Mouse (Mus musculus) MEL (cell line): ENCODE measurements at regions not wholly inside any gene's neighbourhood (a gene's known extent, or its start where the extent isn't known, plus 50 kb on each side); places are given as distances from the start of the nearest gene placed in this dataset.

Source experiments
- DNase-seq: peaks from one replicate; pipeline ENCODE4 v3.0.0; 2011; ENCODE audit warnings: low read depth, low spot score
- H3K27ac ChIP-seq: 2 replicates; pipeline ENCODE4 v1.5.1; 2012; ENCODE audit warnings: low read depth, mild to moderate bottlenecking, control low read depth, low read length, moderate library complexity; ENCODE audit not compliant: control insufficient read depth
- H3K27me3 ChIP-seq, 2 experiments: fragments of 150-350 bp in 1 of 2; sonication (generic) in 1 of 2; 2 replicates each; pipeline ENCODE4 v1.6.1; 2012; ENCODE audit warnings: low read length in 2 of 2, mild to moderate bottlenecking in 2 of 2, improper control_type of control experiment in 1 of 2, moderate library complexity in 1 of 2; ENCODE audit not compliant: insufficient read depth in 2 of 2, control insufficient read depth in 1 of 2
- H3K36me3 ChIP-seq, 2 experiments: 2 replicates each; pipeline ENCODE4 v1.6.1; 2012 to 2014; ENCODE audit warnings: low read length in 2 of 2, improper control_type of control experiment in 1 of 2, inconsistent platforms in 1 of 2, mild to moderate bottlenecking in 1 of 2; ENCODE audit not compliant: insufficient read depth in 2 of 2, control insufficient read depth in 1 of 2
- H3K4me1 ChIP-seq, 2 experiments: fragments of 150-350 bp in 1 of 2; sonication (generic) in 1 of 2; 2 replicates each; pipeline ENCODE4 v1.6.1; 2012; ENCODE audit warnings: low read length in 2 of 2, improper control_type of control experiment in 1 of 2, mild to moderate bottlenecking in 1 of 2; ENCODE audit not compliant: insufficient read depth in 2 of 2, control insufficient read depth in 1 of 2
- H3K4me3 ChIP-seq, 2 experiments: fragments of 150-350 bp in 1 of 2; sonication (generic) in 1 of 2; 2 replicates each; pipeline ENCODE4 v1.5.1; 2012; ENCODE audit warnings: low read depth in 2 of 2, low read length in 2 of 2, mild to moderate bottlenecking in 2 of 2, moderate library complexity in 2 of 2, control low read depth in 1 of 2, improper control_type of control experiment in 1 of 2; ENCODE audit not compliant: control insufficient read depth in 1 of 2, insufficient read depth in 1 of 2
- H3K79me2 ChIP-seq: 2 replicates; pipeline ENCODE4 v1.6.1; 2012; ENCODE audit warnings: mild to moderate bottlenecking, low read length, moderate library complexity; ENCODE audit not compliant: control insufficient read depth, poor library complexity, insufficient read depth
- H3K9ac ChIP-seq: 2 replicates; pipeline ENCODE4 v1.6.1; 2012; ENCODE audit warnings: low read depth, mild to moderate bottlenecking, control low read depth, low read length, moderate library complexity; ENCODE audit not compliant: control insufficient read depth, poor library complexity, severe bottlenecking
- H3K9me3 ChIP-seq: fragments of 150-350 bp; sonication (generic); replicated peaks from 2 replicates; pipeline ENCODE4 v1.6.1; 2012; ENCODE audit warnings: mild to moderate bottlenecking, low read length, improper control_type of control experiment, moderate library complexity; ENCODE audit not compliant: insufficient read depth
- BHLHE40 ChIP-seq: IDR thresholded peaks from 2 replicates; pipeline ENCODE4 v1.6.1; 2012; ENCODE audit warnings: low read depth, mild to moderate bottlenecking, inconsistent platforms, low read length, improper control_type of control experiment, borderline replicate concordance
- E2F4 ChIP-seq: IDR thresholded peaks from 2 replicates; pipeline ENCODE4 v1.6.1; 2011; ENCODE audit warnings: low read depth, low read length, improper control_type of control experiment, borderline replicate concordance
- HCFC1 ChIP-seq: IDR thresholded peaks from 2 replicates; pipeline ENCODE4 v1.6.1; 2012; ENCODE audit warnings: low read depth, mild to moderate bottlenecking, inconsistent platforms, low read length, improper control_type of control experiment, moderate library complexity
- MAX ChIP-seq: IDR thresholded peaks from 2 replicates; pipeline ENCODE4 v1.6.1; 2011; ENCODE audit warnings: low read length, improper control_type of control experiment
- MAZ ChIP-seq: IDR thresholded peaks from 2 replicates; pipeline ENCODE4 v1.6.1; 2012; ENCODE audit warnings: low read depth, mild to moderate bottlenecking, inconsistent platforms, low read length, improper control_type of control experiment
- MXI1 ChIP-seq: IDR thresholded peaks from 2 replicates; pipeline ENCODE4 v1.6.1; 2011; ENCODE audit warnings: mild to moderate bottlenecking, low read depth, low read length, improper control_type of control experiment
- MYB ChIP-seq: IDR thresholded peaks from 2 replicates; pipeline ENCODE4 v1.6.1; 2011; ENCODE audit warnings: mild to moderate bottlenecking, low read depth, low read length, improper control_type of control experiment
- NRF1 ChIP-seq: IDR thresholded peaks from 2 replicates; pipeline ENCODE4 v1.6.1; 2014; ENCODE audit warnings: low read depth, mild to moderate bottlenecking, inconsistent platforms, low read length, improper control_type of control experiment, moderate library complexity; ENCODE audit not compliant: poor library complexity, insufficient read depth, severe bottlenecking
- RAD21 ChIP-seq: IDR thresholded peaks from 2 replicates; pipeline ENCODE4 v1.6.1; 2011; ENCODE audit warnings: mild to moderate bottlenecking, low read depth, low read length, improper control_type of control experiment
- SMC3 ChIP-seq: IDR thresholded peaks from 2 replicates; pipeline ENCODE4 v1.6.1; 2011; ENCODE audit warnings: low read depth, low read length, improper control_type of control experiment
- TCF12 ChIP-seq: IDR thresholded peaks from 2 replicates; pipeline ENCODE4 v1.6.1; 2014; ENCODE audit warnings: low read depth, mild to moderate bottlenecking, inconsistent platforms, low read length, improper control_type of control experiment, moderate library complexity
- USF1 ChIP-seq: IDR thresholded peaks from 2 replicates; pipeline ENCODE4 v1.6.1; 2014; ENCODE audit warnings: low read depth, mild to moderate bottlenecking, inconsistent platforms, low read length, improper control_type of control experiment, moderate library complexity

DNA sequence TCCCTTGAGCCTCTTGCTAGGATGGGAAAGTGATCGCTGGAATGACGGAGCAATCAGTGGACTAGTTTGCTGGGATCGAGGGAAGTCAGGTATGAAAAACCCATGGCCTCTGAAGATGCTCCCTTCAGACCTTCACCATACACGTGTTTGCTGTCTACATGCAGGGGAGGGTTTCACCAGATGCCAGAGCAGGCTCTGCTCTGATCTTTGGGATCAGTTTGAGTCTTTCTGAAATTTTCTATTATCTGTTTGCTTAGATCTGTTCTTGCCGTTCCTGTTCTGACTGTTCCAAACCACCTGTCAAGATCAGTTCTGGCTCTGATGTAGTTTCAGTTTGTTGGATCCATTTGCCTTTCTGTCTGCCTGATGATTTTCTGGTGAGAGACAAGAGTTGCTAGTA lies 53.1 kb upstream of the Ptchd3 start:
- TF ChIP-seq TCF12, result no peak
- no peak for TF ChIP-seq SMC3
- Histone ChIP-seq H3K27me3 (peaks cover 0 to 4% of the 10 kb centered on the region in 2 experiments; a peak in 3 of 4 replicates), H3K4me3 (no peak overlapping the region), H3K9me3 (no peaks in the 10 kb centered on the region), H3K27ac (no peak overlapping the region), H3K79me2 (no peaks in the 10 kb centered on the region), H3K9ac (no peak overlapping the region), H3K36me3 (no peaks in the 10 kb centered on the region), H3K4me1 (no peaks in the 10 kb centered on the region; a peak in 1 of 4 replicates)
- no peak for DNase-seq

DNA sequence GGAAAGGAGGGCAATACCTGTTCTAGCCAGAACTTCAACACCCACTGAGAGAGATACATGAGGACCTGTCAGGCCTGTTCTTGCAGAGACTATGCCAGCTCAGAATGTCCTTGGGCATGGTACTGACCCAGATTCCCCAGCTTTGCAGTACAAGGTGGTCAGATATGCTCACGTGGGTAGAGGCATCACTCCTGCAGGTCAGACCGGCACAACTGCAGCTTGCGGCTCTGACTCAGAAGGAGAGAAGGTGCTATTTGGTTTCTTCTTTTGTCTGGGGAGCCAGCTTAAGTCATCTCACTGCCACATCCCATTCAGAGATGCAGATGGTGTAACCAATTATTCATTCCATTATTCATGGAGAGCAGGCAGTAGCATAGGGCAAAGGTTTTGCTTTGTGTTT lies 52.5 kb upstream of the Ptchd3 start:
- Histone ChIP-seq H3K4me3 (no peak overlapping the region), H3K9ac (no peak overlapping the region), H3K27ac (no peak overlapping the region), H3K9me3 (no peaks in the 10 kb centered on the region), H3K4me1 (no peaks in the 10 kb centered on the region; a peak in 1 of 4 replicates), H3K79me2 (no peaks in the 10 kb centered on the region), H3K36me3 (no peaks in the 10 kb centered on the region), H3K27me3 (peaks cover 0 to 4% of the 10 kb centered on the region in 2 experiments; a peak in 3 of 4 replicates)
- DNase-seq, result no peak
- no peak for TF ChIP-seq MAZ
- TF ChIP-seq MYB, result no peak
- no peak for TF ChIP-seq MAX
- TF ChIP-seq TCF12, result no peak
- TF ChIP-seq MXI1, result no peak
- TF ChIP-seq E2F4, result no peak
- TF ChIP-seq RAD21, result no peak
- no peak for TF ChIP-seq USF1
- TF ChIP-seq HCFC1, result no peak
- no peak for TF ChIP-seq BHLHE40
- no peak for TF ChIP-seq NRF1
